Mouse (Mus musculus) thymus, adult 2 months (tissue): ENCODE data around the gene Abl1. TPM values are rescaled to one million over a fixed set of nuclear protein-coding genes. Genes with fewer than 3 reads are reported as not detected.
A peak's percentile ranks its signal among the peaks of the same experiment; 100 is the strongest.

ENCODE experiments used
- DNase-seq: peaks from one replicate; pipeline ENCODE4 v3.0.0; 2021
- H3K27ac ChIP-seq: fragments of 200-500 bp; 2 replicates; pipeline ENCODE4 v1.5.1; 2012; ENCODE audit warnings: low read length, control low read depth; ENCODE audit not compliant: control insufficient read depth, insufficient read depth
- H3K27me3 ChIP-seq: fragments of 200-500 bp; 2 replicates; pipeline ENCODE4 v1.6.1; 2012; ENCODE audit warnings: mild to moderate bottlenecking, low read length, moderate library complexity, mixed read lengths; ENCODE audit not compliant: control insufficient read depth, insufficient read depth
- H3K36me3 ChIP-seq: fragments of 200-500 bp; 2 replicates; pipeline ENCODE4 v1.6.1; 2012; ENCODE audit warnings: mild to moderate bottlenecking, low read length, moderate library complexity; ENCODE audit not compliant: control insufficient read depth, insufficient read depth
- H3K4me1 ChIP-seq: fragments of 200-500 bp; replicated peaks from 2 replicates; pipeline ENCODE4 v1.6.1; 2012; ENCODE audit warnings: low read length; ENCODE audit not compliant: control insufficient read depth, insufficient read depth
- H3K4me3 ChIP-seq: fragments of 200-500 bp; 2 replicates; pipeline ENCODE4 v1.5.1; 2012; ENCODE audit warnings: mild to moderate bottlenecking, low read length, control low read depth, moderate library complexity; ENCODE audit not compliant: control insufficient read depth, insufficient read depth
- CTCF ChIP-seq: fragments of 200-500 bp; IDR thresholded peaks from 2 replicates; pipeline ENCODE4 v1.5.1; 2012; ENCODE audit warnings: mild to moderate bottlenecking, control low read depth, low read length, moderate library complexity, borderline replicate concordance; ENCODE audit not compliant: control insufficient read depth, poor library complexity, insufficient read depth; ENCODE audit errors: extremely low read depth
- POLR2A ChIP-seq: fragments of 200-500 bp; IDR thresholded peaks from 2 replicates; pipeline ENCODE4 v1.6.1; 2012; ENCODE audit warnings: mild to moderate bottlenecking, low read length, control low read depth, moderate library complexity; ENCODE audit not compliant: control insufficient read depth, poor library complexity, insufficient read depth; ENCODE audit errors: extremely low read depth
- WGBS: fragments of 180-500 bp; shearing (Covaris S2); methylation state at CpG from one replicate; pipeline ENCODE4 v1.1.7; 2018; 5-methylcytosine and 5-hydroxymethylcytosine counted together
- polyA plus RNA-seq: library from polyadenylated mRNA; depleted of rRNA; stranded (reverse); fragments of >200 nt; gene quantifications from 2 replicates; pipeline ENCODE4 v1.2.3, GENCODE M21; 2012

The Abl1 gene
- polyA plus RNA-seq, 1 experiment = 93.4 TPM

- DNase-seq = no peak
- TF ChIP-seq CTCF = no peak
- TF ChIP-seq POLR2A = no peak
- H3K36me3 ChIP-seq = no peaks in the 10 kb centered on the region
- H3K4me1 ChIP-seq = peaks cover 32% of the 10 kb centered on the region
- no peak within 1 kb of the TSS for H3K27ac ChIP-seq
- WGBS = 21% methylated on average over 12 of the region's 12 CpGs
- no peaks in the 10 kb centered on the region for H3K27me3 ChIP-seq
- H3K4me3 ChIP-seq = no peak within 1 kb of the TSS; the same call in 1 of the 2 replicates
Measured at GRCm38 (mm10) chr2:31810444-31810843, 122.3 kb downstream of the Abl1 start, which contains the start of gene Qrfp. TSS of gene Qrfp (minus strand) at chr2:31810580.

GRCm38 (mm10) chr2:31811086-31811958 is 123.1 kb downstream of the Abl1 start:
- 41% methylated on average over 14 of the region's 14 CpGs for WGBS
- H3K27ac ChIP-seq = no peak overlapping the region

GRCm38 (mm10) chr2:31813641-31814040 is 125.5 kb downstream of the Abl1 start:
- 97% methylated on average over 4 of the region's 4 CpGs for WGBS
- Histone ChIP-seq H3K4me3 (no peak overlapping the region), H3K27me3 (no peaks in the 10 kb centered on the region)

More at GRCm38 (mm10) chr2:31811086-31811958, 123.1 kb downstream of the Abl1 start:
- no peaks in the 10 kb centered on the region for H3K36me3 ChIP-seq
- DNase-seq = no peak
- peaks cover 34% of the 10 kb centered on the region for H3K4me1 ChIP-seq
- H3K27me3 ChIP-seq = no peaks in the 10 kb centered on the region
- no peak overlapping the region for H3K4me3 ChIP-seq
- no peak for TF ChIP-seq CTCF
- no peak for TF ChIP-seq POLR2A

GRCm38 (mm10) chr2:31814699-31815098 is 126.5 kb downstream of the Abl1 start:
- TF ChIP-seq CTCF (no peak), POLR2A (no peak)
- WGBS = 16% methylated on average over 7 of the region's 7 CpGs
- DNase-seq = peak; percentile 44
- no peak overlapping the region for H3K27ac ChIP-seq
- H3K36me3 ChIP-seq = no peaks in the 10 kb centered on the region
- H3K4me1 ChIP-seq = peaks cover 34% of the 10 kb centered on the region
- H3K4me3 ChIP-seq = no peak overlapping the region
- H3K27me3 ChIP-seq = no peaks in the 10 kb centered on the region

More at GRCm38 (mm10) chr2:31813641-31814040, 125.5 kb downstream of the Abl1 start:
- Histone ChIP-seq H3K4me1 (peaks cover 34% of the 10 kb centered on the region), H3K27ac (no peak overlapping the region), H3K36me3 (no peaks in the 10 kb centered on the region)
- TF ChIP-seq CTCF = no peak
- TF ChIP-seq POLR2A = no peak
- DNase-seq = no peak

GRCm38 (mm10) chr2:31815367-31815766 is 127.2 kb downstream of the Abl1 start:
- Histone ChIP-seq H3K27me3 (no peaks in the 10 kb centered on the region), H3K36me3 (no peaks in the 10 kb centered on the region), H3K4me3 (no peak overlapping the region), H3K4me1 (peaks cover 29% of the 10 kb centered on the region), H3K27ac (no peak overlapping the region)
- peak; percentile 72 for DNase-seq
- 33% methylated on average over 5 of the region's 5 CpGs for WGBS
- TF ChIP-seq CTCF (peak; percentile 91; the same call in 1 of the 2 replicates), POLR2A (no peak)

GRCm38 (mm10) chr2:31822524-31823371 is 134.6 kb downstream of the Abl1 start:
- 37% methylated on average over 39 of the region's 39 CpGs for WGBS
- no peaks in the 10 kb centered on the region for H3K36me3 ChIP-seq
- no peak overlapping the region for H3K4me3 ChIP-seq
- DNase-seq = no peak
- H3K27me3 ChIP-seq = no peaks in the 10 kb centered on the region
- H3K4me1 ChIP-seq = peaks cover 41% of the 10 kb centered on the region
- H3K27ac ChIP-seq = no peak overlapping the region
- TF ChIP-seq CTCF = no peak
- TF ChIP-seq POLR2A = no peak
